Mouse (Mus musculus): Measurements from ENCODE around the gene Usp3.

Usp3 gene

DNA sequence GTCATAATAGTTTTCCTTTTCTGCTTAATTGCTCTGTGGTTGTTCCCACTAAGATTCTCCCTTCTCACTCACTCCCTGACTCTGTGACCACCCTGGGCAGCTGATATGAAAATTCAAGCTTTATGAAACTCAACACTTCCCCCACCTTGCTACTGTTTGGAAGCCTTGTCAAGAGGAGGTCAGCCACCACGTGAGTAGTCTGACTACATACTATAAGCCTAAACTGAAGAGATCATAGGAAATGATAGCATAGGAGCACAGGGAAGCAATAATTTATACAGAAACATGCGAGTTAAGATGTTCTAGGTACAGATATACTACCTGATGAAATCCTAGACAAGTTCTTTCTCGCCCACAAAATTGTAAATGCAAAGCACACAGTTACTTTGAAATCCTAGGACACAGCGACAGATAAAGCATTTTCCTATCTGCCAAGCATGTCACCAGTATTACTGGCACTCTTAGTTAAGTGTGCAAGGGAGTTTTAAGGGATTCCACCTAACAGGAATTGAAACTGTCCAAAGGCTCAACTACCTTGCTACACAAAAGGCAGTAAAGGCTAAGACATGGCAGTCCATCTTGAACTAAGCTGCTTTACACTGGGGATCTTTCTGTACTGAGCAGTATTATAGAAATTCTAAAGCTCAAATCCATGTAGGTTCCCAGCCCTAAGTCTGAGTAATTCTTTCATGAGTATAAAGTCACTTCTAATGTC lies 20.8 kb downstream of the Usp3 start:
- no peak for DNase-seq (ENCODE audit: low spot score in 2 of 2)

DNA sequence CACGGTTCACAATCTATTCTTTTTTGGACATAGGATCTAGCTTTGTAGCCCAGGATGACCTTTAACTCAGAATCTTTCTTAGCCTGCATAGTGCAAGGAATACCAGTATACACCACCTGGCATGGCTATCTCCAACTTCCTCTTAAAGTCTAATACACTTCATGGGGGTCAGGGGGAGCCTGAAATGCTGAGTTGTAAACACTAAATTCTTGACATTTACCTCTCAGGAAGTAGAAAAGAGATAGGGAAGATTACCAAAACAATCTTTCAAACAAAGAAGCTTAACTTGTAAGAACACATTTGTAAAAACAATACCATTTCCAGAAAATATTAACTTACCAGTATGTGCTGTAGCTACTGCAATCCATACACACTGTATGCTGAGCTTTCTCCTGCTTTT lies 30.7 kb downstream of the Usp3 start:
- no peak for DNase-seq (ENCODE audit: low spot score in 2 of 2)

DNA sequence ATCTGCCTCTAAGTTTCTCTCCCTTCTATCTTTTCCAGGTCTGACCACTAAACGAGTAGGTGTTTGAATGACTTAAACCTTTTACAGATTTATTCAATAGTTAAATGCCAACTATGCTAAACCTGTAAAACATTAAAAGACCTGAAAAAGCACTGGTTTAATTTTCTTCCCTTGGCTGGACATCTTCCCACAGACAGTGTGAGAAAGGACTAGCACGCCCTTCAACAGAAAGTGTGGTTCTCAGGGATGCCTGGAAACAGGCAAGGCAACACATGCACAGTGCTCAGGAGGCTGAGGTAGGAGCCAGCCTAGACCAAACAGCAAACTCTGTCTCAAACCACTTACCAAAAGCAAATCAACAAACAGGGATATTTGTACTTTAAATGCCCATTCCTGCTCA lies 31.4 kb downstream of the Usp3 start:
- no peak for DNase-seq (ENCODE audit: low spot score in 2 of 2)

DNA sequence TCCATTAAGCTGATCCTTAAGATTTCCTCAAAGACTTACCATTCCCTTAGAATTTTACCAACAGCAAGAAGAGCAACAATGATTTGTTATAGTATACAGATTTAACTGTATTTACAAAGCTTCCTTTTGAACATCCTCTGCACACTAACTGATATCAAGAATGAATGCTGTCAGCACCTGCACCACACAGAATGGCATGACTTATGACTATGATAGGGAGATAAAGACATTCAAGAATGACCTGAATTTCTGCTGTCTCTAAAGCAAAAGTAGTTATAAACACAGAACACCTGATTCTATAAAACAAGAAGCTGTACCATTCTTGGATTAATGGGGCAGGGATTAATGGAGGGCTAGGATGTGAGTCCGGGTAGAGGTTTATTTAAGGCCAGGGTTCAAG lies 32.2 kb downstream of the Usp3 start:
- DNase-seq (ENCODE audit: low spot score in 2 of 2), result no peak

DNA sequence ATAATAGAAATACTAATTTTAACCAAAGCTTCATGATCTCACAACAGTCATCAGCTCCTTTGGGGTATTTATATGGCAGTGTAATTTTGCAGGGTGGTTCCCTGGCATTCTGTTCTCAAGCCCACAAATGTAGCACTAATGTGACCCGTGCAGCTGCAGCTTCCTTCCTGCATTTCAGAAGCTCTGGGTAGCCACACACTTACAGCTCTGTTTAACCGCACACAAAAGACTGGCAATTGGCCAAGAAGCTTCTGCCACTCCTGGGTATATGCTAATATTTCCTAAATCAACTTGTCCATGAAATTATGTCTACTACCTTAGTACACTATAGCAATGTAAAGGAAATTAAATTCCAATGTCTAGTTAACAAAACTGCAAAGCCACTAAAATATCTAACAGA lies 32.6 kb downstream of the Usp3 start:
- DNase-seq (ENCODE audit: low spot score in 2 of 2), result peak in 1 of 2 experiments; percentile 8

DNA sequence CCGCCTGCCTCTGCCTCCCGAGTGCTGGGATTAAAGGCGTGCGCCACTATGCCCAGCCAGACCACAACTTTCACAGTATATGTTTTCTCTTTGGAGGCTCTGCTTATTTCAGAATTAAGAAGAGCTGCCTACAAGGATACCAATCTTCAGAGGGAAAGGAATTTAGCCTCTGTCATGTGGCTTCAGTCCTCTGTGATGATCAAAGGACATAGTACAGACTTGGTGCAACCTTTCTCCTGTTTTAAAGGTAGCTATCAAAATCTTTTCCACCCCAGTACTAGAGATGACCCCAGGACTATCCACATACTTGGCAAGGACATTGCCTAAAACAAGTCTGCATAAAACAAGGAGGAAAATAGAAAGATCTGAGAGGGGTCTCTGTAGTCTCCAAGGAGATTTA lies 34.0 kb downstream of the Usp3 start:
- DNase-seq (ENCODE audit: low spot score in 2 of 2), result no peak

DNA sequence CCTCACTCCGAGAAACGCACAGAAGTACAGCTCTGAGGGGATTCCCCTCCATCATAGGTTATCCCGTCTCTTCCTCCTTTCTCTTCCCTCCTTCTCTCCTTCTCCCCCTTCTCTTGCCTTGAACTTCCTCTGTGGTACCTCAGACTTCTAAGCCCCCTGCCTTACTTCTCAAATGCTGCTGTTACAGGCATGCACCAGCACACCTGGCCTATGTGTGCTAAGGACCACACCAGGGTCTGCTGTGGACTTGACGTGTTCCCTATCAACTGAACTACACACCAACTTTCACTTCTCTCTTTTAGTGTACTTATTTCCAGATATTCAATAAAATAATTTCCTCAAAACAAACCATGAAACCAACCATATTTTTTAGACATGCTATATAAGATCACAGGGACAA lies 50.2 kb downstream of the Usp3 start:
- no peak for DNase-seq (ENCODE audit: low spot score in 2 of 2)

DNA sequence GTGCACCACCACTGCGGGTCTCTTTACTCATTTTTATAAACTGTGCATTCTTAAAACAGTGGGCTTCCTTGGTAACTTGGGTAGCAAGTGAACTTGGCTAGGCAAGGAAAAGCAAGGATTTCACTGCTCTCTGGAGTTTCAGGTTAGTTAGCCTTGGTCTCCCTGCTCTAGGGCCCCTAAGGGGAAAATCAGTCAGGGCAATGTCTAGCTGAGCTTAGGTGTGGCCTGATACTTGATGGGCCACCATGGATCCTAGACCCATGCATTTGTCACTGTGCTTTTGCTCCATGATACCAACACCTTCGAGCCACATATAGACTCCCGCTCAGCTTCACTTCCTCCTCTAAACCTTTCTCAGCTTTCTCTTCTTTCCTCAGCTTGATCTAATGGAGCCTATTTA lies 71.3 kb downstream of the Usp3 start:
- DNase-seq (ENCODE audit: low spot score in 2 of 2), result no peak

DNA sequence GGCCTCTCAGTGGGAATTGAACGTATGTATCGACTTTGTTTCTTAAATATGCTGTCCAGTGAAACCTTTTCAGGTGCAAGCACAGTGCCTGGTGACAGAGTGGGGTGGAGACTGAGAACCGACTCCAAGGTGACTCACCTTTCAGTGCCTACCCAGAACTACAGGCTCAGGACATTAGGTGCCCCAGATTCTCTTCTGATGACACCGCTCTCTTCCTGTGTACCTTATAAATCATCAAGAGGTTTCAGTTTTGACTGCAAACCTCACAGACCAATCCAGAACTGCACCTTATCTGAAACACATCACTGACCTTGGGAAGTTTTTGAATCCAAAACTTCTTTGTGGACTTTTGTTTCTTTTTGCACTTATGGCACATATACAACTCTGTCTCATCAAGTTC lies 72.6 kb downstream of the Usp3 start:
- DNase-seq (ENCODE audit: low spot score in 2 of 2), result no peak

DNA sequence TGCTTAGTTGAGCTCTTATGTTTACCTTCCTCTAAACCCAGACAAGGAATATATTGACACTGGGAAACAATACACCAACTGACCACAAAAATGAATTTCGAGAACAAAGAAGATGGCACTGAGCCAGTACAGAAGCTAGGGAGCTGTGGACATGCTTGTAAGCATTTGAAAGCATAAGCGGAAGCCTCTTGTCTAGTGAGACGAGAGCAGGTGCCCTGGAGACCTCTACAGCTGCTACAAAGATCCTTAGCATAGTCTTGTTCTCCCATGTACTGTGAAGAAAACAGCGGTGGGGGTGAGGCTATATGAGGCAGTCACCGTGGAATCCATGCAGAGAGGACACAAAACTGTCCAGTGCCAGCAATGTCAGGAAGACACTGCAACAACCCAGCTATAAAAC lies 74.0 kb downstream of the Usp3 start:
- DNase-seq (ENCODE audit: low spot score in 2 of 2), result no peak

DNA sequence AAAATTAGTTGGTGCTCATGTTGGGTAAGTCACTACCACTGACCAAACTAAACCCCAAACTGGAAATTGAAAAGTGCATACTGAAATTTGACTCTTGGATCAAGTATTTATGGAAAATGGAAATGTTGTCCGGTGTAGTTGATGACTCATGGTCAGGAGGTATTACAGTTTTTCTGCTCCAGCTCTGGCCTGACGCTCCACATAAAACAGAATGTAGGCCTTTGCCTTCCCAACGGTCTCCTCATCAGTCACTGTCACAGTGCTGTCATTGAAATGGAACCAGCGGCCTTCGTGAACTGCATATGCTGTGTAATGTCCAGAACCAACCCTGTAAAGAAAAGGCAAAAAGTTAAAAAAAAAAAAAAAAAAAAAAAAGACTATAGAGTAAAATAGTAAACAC lies 74.7 kb downstream of the Usp3 start:
- no peak for DNase-seq (ENCODE audit: low spot score in 2 of 2)

DNA sequence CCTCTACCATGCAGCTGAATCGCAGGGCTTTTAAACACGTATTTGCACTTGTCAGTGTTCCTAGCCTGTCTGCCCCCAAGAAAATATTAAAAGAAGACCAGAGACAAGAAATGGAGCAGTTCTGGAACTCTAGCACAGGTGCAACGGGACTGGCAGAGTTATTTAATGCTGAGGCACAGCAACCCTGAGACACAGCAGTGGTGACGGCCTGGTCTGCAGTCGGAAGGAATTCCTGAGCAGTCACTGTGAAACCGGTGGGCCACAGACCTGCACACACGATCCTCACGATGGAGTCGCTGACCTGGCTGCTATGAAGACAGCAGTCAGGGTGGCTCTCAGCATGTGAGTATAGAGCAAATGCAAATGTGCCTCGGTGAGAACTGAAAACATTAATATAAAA lies 75.2 kb downstream of the Usp3 start:
- DNase-seq (ENCODE audit: low spot score in 2 of 2), result no peak

DNA sequence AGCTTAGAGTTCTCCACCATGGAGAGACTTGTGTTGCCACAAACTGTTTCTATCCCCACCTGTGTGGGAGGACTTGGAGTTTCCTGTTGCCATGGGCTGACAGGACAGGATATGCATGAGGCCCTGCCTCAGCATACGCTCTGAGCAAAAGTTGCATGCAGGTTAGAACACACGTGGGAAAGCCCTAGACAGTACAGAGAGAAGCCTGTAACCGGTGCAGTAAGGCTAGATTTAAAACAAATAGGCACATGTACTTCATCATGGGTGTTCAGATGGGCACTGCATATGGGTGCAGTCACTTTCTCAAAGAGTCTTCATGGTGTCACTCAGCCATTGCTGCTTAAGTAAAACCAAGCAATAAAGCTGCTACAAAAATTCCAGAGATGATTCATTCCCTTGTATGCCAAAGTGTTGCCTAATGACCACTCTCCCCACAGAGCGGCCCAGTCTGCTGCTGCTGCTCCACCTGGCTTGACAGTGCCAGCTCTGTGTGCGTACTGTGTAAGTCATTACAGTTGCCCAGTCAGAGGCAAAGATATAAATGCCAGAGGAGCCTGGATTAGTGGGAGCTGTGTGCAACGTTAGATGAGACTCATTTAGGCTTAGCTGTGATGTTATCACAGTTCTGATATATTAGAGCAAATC lies 76.5 kb downstream of the Usp3 start:
- DNase-seq (ENCODE audit: low spot score in 2 of 2), result no peak

DNA sequence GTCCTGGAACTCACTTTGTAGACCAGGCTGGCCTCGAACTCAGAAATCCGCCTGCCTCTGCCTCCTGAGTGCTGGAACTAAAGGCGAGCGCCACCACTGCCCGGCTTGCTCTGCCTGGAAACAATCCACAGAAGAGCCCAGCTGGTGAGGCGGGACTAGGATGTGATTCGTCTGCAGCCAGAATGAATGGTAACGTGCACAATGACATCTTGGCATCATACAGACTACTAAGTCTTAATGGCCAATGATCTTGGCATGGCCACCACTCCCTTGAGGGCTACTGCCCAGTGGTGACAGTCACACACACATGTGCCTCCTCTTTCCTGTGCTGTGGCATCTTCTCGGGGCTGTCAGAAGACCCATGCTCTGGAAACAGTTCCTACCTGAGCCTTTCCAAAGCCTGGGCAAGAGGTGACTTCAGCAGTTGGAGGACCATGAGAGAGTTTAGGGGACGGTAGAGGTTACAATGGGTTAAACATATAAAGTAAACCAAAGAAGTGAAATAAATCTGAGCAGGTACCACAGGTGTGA lies 77.2 kb downstream of the Usp3 start:
- DNase-seq (ENCODE audit: low spot score in 2 of 2), result peak in 1 of 2 experiments; percentile 3

DNA sequence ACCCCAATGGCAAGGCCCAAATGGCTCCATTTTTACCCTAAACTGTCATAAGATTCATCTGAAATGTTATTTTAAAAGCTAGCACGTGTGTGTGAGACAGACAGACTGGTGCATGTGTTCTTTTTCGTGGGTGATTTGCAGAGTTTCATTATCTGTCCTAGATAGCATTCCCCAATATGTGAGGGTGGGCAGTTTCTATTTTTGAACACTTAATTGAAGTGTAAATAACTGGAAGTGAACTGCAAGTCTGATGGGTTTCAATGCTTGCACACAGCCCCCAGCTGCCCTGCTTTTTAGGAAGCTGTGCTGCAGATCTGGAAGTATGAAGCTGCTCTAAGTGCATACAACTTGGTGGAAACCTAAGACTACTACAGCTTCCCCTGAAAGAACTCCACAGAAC lies 77.8 kb downstream of the Usp3 start:
- DNase-seq (ENCODE audit: low spot score in 2 of 2), result no peak

DNA sequence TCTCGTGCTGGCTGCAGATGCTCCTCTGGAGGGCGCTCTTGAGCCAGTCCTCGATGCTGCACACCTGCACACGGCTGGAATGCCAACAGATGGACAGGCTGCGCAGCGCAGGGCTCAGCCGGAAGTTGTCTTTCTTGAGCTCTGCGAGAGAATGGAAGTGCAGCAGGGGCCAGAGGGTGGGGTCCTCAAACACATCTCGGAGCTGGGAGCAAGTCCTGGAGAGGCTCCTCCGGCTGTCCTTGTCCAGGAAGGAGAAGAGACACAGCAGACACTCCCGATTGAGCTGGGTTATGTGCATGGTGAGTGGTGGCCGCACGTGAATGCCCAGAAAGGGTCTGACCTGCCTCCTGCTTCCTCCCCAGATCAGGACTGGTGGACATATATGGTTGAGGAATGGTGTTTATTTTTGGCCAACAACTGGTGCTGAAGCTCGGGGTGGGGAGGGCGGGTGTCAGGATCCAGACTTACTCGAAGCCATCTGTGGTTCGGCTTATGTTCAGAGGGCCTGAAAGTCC lies 78.6 kb downstream of the Usp3 start, which contains the start of gene Fbxl22:
Fbxl22 (minus strand) TSS at position 338 of the 515 bp plus-strand sequence.
- DNase-seq (ENCODE audit: low spot score in 2 of 2), result peak in 1 of 2 experiments; percentile 61

DNA sequence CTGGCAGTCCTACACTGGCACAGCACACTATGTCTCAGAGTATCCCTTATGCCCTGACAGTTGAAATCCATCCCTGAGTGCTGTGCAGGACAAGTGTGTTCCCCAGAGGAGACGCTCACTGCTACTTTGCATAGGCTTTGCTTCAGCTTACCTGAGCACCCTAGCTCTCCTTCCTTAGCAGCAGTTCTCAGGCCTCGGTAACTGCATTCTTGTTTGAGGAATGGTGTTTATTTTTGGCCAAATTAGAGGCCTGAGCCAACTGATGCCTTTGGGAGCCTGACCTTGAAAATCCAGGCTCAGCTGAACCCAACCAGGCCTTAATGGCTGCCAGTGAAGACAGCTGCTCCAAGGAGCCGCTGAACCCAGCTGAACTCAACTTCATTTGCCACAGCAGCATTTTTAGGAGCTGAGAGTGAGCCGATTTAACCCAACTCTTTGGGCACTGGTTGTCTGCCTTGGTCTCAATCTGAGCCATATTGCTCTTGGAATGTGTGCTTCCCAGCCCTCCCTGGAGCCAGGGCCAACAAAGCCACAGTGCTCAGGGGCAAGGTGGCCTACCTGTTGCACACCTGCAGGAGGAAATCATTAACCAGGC lies 79.2 kb downstream of the Usp3 start:
- no peak for DNase-seq (ENCODE audit: low spot score in 2 of 2)

DNA sequence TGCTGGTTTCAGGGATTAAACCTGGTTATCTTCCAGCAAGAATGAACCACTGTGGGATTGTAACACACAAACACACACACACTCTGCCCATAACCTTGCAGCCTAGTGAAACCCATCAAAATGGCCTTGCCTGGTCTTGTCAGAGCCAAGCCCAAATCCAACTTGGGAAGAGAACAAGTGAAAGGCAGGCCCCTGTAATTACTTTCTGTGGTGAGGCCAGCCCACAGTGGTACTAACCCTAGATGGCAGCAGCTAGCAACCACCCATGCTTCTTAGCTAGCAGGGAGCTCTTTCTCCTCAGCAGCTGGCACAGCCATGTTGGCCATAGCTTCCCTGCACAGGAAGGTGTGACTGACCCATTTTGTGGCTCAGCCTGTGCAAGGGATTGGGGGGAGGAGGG lies 79.8 kb downstream of the Usp3 start:
- DNase-seq (ENCODE audit: low spot score in 2 of 2), result peak in 1 of 2 experiments; percentile 1

DNA sequence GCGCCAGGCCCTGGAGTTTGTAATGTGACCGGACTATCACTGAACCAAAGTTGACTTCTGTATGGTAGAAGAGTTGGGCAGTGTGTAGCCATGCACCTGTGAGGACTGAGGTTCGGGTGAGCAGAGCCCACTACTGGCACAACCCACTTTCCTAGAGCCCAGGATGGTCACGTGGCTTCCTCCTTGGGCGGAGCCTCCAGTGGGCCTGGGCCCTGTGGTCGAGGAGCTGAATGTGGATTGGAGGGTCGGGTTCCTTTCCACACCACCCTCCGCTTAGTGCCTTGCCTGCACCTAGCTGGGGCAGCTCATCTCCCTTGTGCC lies 80.6 kb downstream of the Usp3 start:
- DNase-seq (ENCODE audit: low spot score in 2 of 2), result peak; percentile 58 to 79

DNA sequence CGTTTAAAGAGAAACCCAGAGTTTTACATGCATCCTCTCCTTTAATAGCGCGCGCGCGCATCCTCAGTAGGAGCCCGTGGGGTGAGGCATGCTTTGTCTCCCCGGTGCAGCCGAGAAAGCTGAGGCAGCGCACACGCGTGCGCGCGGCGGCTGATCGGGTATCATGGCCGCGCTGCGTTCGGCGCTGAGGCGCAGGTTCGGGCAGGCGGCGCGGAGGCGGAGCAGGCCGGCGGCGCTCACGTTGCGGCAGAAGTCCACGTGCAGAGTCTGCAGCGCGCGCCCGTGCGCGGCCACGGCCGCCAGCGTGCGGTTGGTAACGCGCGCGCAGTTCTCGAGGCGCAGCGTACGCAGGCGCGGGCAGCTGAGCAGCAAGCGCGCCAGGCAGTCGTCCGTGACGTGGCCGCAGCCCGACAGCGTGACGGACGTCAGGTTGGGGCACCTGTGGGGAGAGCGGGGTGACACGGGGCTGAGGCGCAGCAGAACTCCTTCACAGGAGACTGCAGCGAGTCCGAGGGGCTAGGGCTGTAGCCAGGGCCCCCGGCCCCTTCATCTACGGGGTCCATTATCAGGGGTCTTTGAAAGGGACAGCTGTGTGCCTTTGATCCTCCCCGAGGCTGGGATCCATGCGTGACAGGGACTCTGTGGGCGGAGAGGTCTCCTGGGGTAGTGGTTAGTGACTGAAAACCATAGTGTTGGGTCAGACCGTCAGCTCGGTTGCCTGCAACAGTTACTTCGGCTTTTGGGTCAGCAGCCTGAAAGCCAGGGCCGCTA lies 81.2 kb downstream of the Usp3 start:
- peak; percentile 83 to 95 for DNase-seq (ENCODE audit: low spot score in 2 of 2)

DNA sequence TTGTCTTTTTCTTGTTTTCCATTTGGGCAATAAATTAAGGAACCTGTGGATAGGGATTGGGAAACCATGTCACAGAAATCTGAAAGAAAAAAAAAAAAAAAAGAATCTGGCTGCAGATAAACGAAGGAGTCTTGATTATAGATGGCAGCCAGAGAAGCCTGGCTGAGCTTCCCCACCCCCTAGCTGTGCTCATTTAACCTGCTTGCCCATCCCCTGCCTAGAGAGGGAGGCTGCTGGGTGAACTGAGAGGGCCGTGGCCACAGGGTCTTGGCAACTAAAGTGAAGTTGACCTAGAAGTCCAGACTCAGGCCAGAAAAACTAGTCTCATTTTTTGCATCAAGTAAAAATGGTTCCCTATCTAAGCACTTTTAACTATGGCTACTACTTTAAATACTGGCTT lies 82.0 kb downstream of the Usp3 start:
- DNase-seq (ENCODE audit: low spot score in 2 of 2), result peak in 1 of 2 experiments; percentile 34

DNA sequence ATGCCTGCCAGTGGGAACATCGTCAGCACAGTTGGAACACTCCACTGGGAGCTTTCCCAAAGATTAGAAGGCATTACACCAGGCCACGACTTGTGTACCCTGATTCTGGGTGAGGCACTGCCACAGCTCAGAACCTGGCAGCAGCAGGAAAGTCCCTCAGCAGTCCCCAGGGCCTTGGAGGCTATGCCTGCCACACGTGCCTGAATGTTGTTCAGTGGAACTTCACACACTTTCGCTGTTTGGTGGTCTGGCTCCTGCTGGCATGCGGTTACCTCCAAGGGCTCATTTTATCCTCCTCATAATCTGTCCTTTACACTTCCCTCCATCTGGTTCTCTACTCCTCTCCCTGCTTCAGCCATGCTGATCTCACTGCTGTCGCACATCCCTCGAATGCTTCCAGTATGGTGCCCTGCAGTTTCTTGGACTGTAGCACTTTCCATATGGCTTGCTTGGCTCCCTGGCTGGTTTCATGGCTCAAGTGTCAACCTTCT lies 82.5 kb downstream of the Usp3 start:
- peak in 1 of 2 experiments; percentile 49 for DNase-seq (ENCODE audit: low spot score in 2 of 2)
